Mouse (Mus musculus) CD4-positive, CD25-positive, alpha-beta regulatory T cell, adult 9 weeks (primary cell): ENCODE measurements around the gene Gm10491. TPM values are rescaled to one million over a fixed set of nuclear protein-coding genes. Genes with fewer than 3 reads are reported as not detected.

Experiments used
- polyA plus RNA-seq: library from polyadenylated mRNA; unstranded; fragments of 100-300 nt; shearing (Covaris generic); gene quantifications from one replicate; pipeline ENCODE4 v1.2.1, GENCODE M21; 2017

The Gm10491 gene
- polyA plus RNA-seq, result not detected

GRCm38 (mm10) chrX:7907735-7908134 is at the start of gene Gm10491:
TSS of gene Gm10491 (minus strand) at chrX:7907835.

GRCm38 (mm10) chrX:7947108-7947899 is 39.7 kb upstream of the Gm10491 start, which contains the start of gene Hdac6:
TSS of gene Hdac6 (minus strand) at chrX:7947889.

GRCm38 (mm10) chrX:7928270-7928790 is 20.7 kb upstream of the Gm10491 start, which contains the start of gene Eras:
TSS of gene Eras (minus strand) at chrX:7928607.

GRCm38 (mm10) chrX:7919601-7920383 is 12.2 kb upstream of the Gm10491 start, which contains the start of gene Pcsk1n:
TSS of gene Pcsk1n (plus strand) at chrX:7919822.

GRCm38 (mm10) chrX:7909242-7909641 is 1.6 kb upstream of the Gm10491 start, which contains the start of gene Gm10490:
TSS of gene Gm10490 (plus strand) at chrX:7909542.

GRCm38 (mm10) chrX:7898880-7899874 is 8.5 kb downstream of the Gm10491 start, which contains the start of the genes Pqbp1 and Timm17b:
TSS of gene Pqbp1 (minus strand) at chrX:7899269.
TSS of gene Timm17b (plus strand) at chrX:7899357.

GRCm38 (mm10) chrX:7883841-7884567 is 23.6 kb downstream of the Gm10491 start, which contains the start of gene Slc35a2:
TSS of gene Slc35a2 (plus strand) at chrX:7884028.

GRCm38 (mm10) chrX:7878007-7878419 is 29.6 kb downstream of the Gm10491 start, which contains the start of gene Pim2:
TSS of gene Pim2 (plus strand) at chrX:7878262.

Other genes with a start within 250 kb of the Gm10491 start
- gene Plp2, start 236.4 kb downstream of the Gm10491 start, polyA plus RNA-seq, result 120 TPM
- gene Magix, start 226.6 kb downstream of the Gm10491 start, polyA plus RNA-seq, result not detected
- gene Gpkow, start 210.7 kb downstream of the Gm10491 start, polyA plus RNA-seq, result 78.4 TPM
- 81.1 TPM for gene Wdr45, start 193.5 kb downstream of the Gm10491 start, polyA plus RNA-seq
- 1.1 TPM for gene Gm45208, start 185.6 kb downstream of the Gm10491 start, polyA plus RNA-seq
- gene Praf2, start 179.4 kb downstream of the Gm10491 start, polyA plus RNA-seq, result 37.5 TPM
- gene Ccdc120, start 156.9 kb downstream of the Gm10491 start, polyA plus RNA-seq, result 0.45 TPM
- 43.5 TPM for gene Tfe3, start 145.3 kb downstream of the Gm10491 start, polyA plus RNA-seq
- gene Gripap1, start 118.1 kb downstream of the Gm10491 start, polyA plus RNA-seq, result 122 TPM
- gene Kcnd1, start 85.5 kb downstream of the Gm10491 start, polyA plus RNA-seq, result 1.3 TPM
- gene Otud5, start 66.5 kb downstream of the Gm10491 start, polyA plus RNA-seq, result 16.1 TPM
- gene Pim2, start 29.6 kb downstream of the Gm10491 start, polyA plus RNA-seq, result 61.9 TPM
- gene Slc35a2, start 23.8 kb downstream of the Gm10491 start, polyA plus RNA-seq, result 45.5 TPM
- 174 TPM for gene Pqbp1, start 8.6 kb downstream of the Gm10491 start, polyA plus RNA-seq
- gene Timm17b, start 8.5 kb downstream of the Gm10491 start, polyA plus RNA-seq, result 174 TPM
- not detected for gene Gm10490, start 1.7 kb upstream of the Gm10491 start, polyA plus RNA-seq
- not detected for gene Pcsk1n, start 12.0 kb upstream of the Gm10491 start, polyA plus RNA-seq
- gene Eras, start 20.8 kb upstream of the Gm10491 start, polyA plus RNA-seq, result not detected
- gene Hdac6, start 40.1 kb upstream of the Gm10491 start, polyA plus RNA-seq, result 21.7 TPM
- gene Gata1, start 70.2 kb upstream of the Gm10491 start, polyA plus RNA-seq, result 49.0 TPM
- not detected for gene Glod5, start 110.7 kb upstream of the Gm10491 start, polyA plus RNA-seq
- gene Suv39h1, start 166.9 kb upstream of the Gm10491 start, polyA plus RNA-seq, result 27.3 TPM
- gene Was, start 182.7 kb upstream of the Gm10491 start, polyA plus RNA-seq, result 106 TPM
- 29.1 TPM for gene Wdr13, start 225.1 kb upstream of the Gm10491 start, polyA plus RNA-seq
- 775 TPM for gene Rbm3, start 238.0 kb upstream of the Gm10491 start, polyA plus RNA-seq